Mouse (Mus musculus) lung, postnatal 14 days (tissue): ENCODE data around the gene Arsg.

Experiments
- DNase-seq: peaks from one replicate; pipeline ENCODE4 v3.0.0; 2021

The Arsg gene

DNA sequence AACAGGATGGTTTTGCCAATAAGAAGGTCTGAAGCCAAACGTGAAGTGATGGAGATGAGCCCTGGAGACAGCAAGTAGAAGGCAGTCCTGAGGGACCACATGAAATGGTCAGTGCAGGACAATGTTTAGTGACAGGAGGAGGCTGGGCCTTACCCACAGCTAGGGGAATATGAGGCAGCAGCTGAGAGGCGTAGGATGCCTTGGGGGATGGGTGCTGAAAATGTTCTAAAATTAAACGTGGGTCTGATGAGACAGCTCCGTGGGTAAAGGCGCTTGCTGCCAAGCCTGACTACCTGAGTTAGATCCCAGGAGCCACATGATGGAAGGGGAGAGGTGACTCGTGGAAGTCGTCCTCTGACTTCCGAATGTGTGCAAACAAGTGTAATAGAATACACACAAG is 116.8 kb downstream of the Arsg start:
- DNase-seq, result no peak

DNA sequence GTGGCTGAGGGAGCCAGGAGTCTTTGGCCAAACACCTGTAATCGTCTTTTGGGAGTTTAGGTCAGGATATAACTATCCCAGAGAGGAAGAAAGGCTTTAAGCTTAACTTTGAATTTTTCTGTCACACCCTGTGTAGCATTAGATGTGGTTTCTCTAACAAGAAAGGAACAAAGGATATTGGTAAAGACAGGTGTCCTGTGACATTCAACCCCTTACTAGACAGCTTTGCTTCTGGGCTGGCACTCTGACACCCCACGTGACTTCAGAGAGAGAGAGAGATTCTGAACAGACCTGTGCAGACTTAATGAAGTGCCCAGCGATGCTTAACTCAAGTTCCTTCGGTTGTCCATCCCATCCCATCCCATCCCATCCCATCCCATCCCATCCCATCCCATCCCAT is 118.3 kb downstream of the Arsg start:
- DNase-seq, result no peak

DNA sequence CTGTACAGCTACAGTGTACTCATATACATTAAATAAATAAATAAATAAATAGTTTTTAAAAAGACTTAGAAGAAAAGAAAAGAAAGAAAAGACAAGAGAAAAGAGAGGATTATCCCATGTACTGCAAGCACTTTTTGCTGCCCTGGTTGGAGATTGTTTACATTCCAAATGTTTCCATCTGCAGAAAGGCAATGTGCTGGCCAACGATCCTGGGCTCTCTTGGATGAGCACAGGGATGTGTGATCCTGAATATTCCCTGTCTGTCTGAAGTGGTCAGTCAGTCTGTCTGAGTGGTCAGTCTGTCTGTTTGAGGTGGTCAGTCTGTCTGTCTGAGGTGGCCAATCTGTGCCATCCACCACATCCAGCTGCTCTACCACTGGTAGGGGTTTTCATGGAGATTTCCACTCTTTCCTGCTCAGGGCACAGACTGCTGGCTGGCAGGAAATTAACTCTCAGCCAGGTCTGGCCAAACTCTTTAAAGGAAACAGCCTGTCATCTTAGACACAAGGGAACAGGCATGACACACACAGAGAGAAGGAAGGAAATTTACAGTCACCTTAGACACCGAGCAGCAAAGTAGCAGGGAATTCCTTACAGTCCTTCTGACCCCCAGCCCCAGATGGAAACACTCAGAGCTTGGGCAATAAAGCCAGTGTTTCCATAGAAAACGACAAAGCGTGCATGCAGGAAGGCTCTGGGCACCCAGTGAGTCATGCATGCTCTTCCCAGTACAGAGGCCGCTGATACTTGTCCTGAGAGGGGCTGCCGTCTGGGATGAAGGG is 120.2 kb downstream of the Arsg start:
- DNase-seq, result no peak

DNA sequence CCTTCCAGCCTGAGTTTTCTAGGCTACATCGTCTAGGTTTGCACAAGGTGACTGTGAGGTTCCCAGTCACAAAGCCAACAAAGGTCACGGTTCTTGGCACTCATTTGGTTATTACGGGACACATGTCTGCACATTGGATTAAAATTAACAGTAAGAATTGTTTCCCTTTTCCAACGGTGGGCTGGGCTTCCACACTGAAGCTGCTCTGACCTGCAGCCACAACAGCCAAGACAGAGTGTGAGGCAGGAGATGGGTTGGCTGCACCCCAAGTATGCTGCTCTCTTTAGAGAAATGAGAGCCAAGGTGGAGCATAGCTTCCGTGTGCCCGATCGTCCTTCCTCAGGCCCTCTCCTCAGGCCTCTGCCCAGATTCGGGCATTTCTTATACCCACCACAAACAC is 121.6 kb downstream of the Arsg start:
- DNase-seq, result no peak

DNA sequence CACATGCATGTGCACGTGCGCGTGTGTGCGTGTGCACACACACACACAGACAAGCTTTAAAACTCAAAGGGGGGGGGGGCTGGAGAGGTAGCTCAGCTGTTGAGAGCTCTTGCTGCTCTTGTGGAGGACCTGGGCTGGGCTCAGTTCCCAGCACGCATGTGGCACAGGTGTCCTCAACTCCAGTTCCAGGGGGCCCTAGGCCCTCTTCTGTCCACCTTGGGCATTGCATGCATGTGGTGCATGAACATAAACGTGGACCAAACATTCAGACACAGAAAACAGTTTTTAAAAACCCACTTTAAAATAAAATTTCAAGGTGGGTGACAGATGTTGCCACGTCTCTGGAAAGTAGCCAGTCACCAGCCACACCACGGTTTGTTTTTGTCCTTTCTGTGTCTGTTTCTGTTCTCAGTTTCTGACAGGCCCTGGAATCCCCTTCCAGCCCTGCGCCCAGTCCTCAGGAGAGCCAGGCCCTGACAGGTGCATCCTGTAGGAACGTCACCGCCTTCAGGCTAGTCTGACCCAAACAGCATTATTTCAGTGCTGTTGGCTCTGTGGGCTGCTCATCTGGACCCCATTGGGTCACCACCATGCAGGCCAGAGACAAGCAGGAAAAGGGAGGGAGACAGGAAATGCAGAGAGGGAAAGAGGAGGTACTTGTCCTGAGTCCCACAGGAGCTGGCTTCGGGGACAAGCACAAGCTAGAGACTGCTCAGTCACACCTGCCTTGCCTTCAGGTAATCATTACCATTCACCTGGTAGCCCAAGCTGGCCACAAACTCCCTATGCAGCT is 125.8 kb downstream of the Arsg start:
- no peak for DNase-seq

DNA sequence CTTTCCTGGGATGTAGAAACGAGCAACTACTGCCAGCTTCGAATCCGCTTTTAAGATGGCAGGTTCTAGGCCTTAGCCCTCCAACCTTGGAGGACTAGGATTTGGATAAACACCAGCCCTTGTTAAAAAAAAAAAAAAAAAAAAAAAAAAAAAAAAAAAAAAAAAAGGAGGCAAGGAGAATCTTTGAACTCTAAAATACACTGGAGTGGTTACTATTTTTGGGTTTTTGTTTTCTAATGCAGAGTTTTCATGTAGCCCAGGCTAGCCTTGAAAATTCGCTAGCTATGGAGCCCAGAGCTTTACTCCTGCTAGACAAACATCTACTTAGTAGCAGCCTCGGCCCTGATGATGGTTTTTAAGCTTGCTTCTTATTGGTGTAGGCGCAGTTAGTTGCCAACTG is 134.4 kb downstream of the Arsg start:
- no peak for DNase-seq

DNA sequence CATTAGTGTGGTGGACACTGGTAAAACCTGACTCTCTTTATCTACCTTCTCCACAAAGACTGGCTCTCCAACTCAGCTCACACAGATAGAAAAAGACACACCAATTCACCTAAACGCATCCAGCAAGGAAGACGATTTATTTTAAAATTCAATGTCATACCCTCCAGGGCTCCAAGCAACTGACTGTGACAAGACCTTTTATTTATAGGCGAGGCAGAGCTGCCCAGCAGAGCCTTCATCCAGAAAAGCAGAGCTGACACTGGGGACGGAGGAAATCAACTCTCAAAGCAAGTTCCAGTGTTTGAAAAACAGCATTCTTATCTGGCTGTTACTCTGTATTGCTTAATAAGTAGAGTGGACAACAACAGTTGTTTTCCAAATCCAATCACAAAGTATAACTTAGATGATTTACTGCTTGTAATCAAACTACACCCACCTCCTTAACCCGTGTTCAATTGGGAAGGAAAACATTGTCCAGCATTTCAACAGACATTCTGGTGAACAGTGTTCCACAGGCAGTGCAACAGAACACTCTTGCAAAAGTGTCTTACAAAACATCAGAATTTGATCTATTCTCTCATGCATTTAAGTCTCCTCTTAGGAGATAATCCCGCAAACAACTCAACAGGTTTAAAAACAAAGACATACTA is 135.9 kb downstream of the Arsg start:
- DNase-seq, result no peak

DNA sequence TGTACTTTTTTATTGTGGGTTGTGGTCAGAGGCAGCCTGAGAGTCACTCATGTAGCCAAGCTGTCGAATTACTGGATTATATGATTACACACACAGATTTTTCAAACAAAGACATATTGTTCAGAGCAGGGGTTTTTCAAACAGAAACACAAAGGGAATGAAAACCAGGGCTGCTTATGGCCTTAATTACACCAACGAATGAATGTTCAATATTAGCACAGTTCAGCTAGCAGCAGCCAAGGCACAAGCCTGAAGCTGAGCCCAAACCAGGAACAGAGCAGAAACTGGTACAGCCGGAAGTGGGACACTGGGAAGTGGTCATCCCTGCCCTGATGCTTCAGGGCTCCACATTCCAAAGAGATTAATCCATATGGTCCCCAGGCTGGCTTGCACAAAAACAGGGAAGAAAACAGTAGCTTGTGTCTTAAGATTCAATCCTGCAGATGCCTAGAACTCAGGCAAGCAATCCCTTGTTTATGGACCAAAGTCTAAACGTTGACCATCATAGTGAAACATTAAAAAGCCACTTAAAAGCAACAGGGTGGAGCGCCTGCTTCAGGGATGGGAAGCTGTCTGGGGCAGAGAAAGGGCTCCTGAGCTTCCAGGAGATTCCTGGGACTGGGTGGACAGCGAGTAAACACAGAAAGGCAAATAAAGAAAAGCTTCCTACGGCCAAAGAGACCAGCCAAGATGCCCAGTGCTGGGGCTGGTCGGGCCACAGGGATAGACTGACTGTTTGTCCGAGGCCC is 137.0 kb downstream of the Arsg start:
- no peak for DNase-seq

DNA sequence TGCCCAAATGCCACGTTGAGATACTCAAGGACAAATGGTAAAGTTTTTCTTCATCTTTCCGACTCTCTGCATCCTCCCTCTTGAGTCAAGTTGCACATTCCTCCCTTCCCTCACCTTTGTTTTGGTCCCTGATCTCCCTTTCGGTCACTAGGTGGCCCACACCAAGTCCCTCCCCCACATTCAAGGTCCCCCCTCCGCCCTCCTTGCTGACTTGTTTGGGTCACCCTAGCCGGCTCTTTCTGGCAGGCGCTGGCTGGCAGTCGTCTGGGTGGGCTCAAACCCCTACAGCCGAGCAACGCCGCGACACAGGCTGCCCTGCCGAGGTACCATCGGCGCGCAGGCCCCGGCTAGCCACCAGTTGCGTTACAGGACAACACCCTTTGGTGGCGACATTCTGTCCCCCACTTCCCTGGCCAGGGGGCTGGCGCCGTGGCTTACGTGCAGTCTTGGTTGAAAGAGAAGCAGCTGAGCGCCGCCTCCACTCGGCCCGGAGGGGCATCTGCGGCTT is 137.7 kb downstream of the Arsg start:
- DNase-seq, result no peak

DNA sequence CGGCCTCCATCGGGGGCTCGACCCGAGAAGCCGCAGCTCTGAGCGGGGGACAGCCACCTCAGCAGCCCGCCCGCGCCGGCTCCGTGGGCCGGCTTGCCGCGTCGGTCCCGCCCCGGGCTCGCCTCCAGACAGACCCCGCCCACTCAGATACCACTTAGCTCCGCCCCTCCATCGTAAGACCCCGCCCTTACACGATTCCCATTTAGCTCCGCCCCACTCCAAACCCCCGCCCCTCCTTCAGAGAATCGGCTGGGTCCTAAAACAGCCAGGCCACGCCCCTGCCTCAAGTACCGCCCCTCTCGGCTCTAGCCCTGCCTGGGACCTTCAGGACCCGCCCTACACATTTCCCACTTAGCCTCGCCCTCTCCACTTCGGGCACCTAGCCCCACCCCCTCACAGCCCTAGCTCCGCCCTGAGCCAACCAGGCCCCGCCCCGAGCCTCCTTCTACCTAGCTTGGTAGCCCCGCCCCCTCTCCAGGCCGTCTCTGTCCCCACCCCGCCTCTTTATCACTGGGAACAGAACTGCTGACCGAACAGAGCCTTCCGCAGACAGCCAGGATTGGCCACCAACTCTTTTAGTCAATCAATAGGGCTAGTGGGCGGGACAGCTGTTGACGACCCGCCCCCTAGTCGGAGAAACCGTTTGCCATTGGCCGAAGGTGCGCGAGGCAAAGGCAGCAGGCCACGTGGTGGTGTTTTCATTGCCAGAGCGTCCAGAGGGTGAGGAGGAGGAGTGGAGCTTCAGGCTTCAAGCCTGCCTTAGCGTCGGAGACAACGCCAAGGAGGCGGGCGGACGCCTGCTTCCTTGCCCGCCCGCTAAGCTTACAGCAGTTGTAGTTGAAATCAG is 138.4 kb downstream of the Arsg start, which contains the start of gene Wipi1:
Wipi1 (minus strand) TSS at position 665 of the 847 bp plus-strand sequence.
- peak; percentile 100 for DNase-seq

DNA sequence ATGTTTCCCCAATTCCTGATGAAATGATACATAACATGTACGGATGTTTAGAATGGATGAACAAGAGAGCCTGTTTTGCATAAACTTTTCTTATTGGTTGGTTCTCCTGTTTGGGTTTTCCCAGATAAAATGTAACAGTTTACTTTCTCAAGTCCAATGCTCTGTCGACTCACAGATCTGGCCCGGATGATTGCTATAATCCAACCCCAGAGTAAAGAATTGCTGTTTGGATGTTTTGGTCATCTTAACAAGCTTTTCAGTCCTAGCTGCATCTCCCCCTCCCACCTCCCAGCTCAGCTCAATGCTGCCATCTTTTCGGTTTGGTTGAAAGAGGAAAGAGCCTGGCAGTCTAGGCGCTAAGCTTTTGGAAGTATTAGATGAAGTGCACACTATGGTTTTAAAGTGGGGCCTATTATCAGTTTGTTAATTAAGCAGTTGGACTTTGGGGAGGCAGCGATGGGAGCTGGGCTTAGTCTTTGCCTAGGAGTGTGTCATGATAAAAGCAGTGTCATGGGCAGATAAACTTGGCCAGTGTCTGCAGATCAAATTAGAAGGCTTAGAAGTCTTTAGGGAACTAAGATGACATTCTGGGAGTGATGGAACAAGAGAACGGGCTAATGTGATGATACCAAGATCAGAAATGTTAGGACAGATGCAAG is 139.8 kb downstream of the Arsg start:
- no peak for DNase-seq

DNA sequence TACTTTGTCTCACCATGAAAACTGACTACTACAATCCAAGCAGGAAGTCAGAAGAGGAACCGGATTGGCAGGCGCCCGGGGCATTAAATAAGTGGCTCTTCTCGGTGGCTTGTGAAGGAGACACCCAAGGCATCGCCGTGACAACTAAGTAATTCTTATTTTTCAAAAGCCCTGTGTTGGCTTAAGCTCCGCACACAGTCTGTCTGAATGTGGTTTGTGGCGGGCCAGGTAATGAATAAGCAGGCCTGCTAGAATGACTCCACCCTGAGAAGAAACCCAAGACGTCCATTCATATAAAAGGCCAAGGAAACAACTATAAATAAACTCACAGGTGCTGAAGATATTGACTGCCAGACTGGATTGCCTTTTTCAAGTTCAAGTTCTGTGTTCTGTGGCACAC is 142.1 kb downstream of the Arsg start:
- DNase-seq, result no peak

DNA sequence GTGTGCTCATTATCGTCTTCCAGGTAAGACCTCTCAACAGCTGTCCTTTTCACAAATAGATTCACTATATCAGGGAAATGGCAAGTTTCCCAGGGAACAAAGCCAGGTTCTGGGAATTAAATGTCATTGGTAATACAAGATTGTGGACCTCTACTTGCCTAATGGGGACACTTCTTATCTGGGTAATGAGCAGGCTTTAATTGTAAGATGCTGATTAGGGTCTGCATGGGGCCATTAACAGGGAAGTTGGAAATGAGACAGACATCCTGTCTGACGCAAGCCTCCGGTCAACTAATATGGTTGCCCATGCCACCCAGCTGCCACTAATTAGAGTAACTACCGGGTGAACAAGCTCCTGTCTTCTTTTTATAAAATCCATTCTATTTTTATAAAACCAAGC is 143.2 kb downstream of the Arsg start:
- DNase-seq, result no peak

DNA sequence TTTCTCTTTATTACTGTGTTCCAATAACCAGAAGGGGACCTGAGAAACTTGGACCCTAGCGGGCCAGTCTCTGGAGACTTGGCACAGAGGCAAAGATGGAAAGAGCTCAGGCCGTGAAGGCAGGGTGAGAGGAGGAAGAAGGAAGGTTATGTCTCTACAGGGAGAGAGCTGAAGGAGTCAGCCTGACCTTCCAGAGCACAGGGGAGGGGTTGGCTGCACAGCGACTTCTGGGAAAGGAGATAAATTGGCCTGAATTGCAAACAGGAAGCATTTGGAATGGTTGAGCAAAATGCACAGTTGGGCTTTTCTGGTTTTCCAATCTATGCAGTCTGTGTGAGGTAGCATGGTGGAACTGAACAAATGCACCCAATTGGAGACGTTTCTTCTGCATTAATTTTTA is 143.6 kb downstream of the Arsg start:
- no peak for DNase-seq

DNA sequence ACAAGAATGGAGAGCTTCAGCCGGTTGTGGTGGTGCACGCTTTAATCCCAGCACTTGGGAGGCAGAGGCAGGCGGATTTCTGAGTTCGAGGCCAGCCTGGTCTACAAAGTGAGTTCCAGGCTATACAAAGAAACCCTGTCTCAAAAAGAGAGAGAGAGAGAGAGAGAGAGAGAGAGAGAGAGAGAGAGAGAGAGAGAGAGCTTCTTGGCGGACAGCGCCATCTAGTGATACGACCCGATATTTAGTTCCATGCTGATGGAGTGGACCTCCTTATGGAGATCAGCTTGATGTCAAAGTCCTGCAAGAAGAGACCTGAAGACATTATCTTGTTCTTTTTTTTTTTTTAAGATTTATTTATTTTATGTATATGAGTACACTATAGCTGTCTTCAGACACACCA is 145.9 kb downstream of the Arsg start:
- DNase-seq, result peak; percentile 77

DNA sequence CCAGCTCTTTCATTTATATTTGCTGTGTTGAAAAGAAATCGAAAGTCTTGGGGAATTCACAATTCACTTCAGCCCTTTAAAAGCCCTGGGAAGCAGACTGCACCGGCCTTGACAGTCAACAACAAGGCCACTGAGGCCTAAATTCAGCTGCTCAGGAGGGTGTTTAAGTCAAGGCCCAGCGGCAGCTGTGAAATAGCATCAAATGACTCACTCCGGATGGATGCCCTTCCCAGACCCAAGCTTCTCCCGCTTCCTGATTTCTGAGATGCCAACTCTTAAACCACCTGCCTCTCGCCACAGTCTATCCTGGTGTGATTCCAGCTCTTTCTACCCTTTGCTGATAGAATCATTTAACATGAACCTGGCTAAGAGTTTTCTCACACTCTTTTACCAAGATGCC is 147.2 kb downstream of the Arsg start:
- DNase-seq, result no peak

DNA sequence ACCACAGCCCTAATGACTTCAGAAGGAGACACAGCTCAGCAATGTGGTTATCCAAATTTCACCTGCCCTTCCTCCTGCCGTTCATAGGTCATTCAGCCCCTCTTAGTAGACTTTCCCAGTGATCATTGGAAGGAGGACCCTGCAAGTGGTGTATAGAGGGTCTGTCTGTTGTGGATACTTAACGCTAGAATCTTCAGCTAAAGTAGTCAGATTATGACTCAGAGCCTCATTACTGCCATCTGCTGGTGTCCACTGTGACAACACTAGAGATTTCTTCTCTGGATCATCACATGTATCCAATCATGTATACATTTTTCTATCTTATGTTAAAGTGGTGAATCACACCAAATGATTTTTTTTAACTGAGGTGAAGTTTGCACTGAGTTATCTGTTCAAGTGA is 148.0 kb downstream of the Arsg start:
- DNase-seq, result peak; percentile 74

DNA sequence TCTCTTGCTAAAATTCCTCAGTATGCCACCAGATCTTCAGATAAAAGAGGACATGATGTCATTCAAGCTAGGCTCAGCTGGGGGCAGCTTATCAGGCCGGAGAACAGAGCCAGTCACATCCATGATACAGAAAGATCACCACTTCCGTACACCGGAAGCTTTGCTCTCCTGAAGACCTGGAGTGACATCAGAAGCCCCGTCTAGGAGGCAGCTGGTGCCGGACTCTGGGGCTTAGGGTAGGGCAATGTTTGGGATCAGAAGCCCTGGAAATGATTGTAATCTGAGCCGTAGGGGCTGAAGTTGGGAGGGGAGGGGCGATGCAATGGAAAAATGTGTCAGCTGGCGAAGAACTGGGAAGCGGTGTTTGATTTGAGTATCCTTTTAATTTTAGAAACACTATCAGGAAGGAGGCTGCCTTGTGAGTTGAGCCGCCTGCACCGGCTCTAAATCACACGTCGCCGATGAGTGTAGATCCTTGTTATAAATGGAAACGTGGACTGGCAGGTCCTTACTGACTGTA is 149.4 kb downstream of the Arsg start:
- peak; percentile 19 for DNase-seq
